Mouse (Mus musculus): ENCODE measurements around the gene Rer1. TPM values are rescaled to one million over a fixed set of nuclear protein-coding genes. Genes with fewer than 3 reads are reported as not detected.

The Rer1 gene
- total RNA-seq, 1 experiment from 2014 or later, result 115 TPM

- no peak for DNase-seq
These were observed 11.0 kb downstream of the Rer1 start for GRCm38 (mm10) chr4:155075137-155075536.

GRCm38 (mm10) chr4:155074418-155074817 is 11.8 kb downstream of the Rer1 start:
- DNase-seq, result no peak

GRCm38 (mm10) chr4:155070921-155071320 is 15.3 kb downstream of the Rer1 start:
- no peak for DNase-seq

- no peak for DNase-seq
These were observed 16.0 kb downstream of the Rer1 start for GRCm38 (mm10) chr4:155070199-155070598.

- DNase-seq, result no peak
These were observed 17.0 kb downstream of the Rer1 start for GRCm38 (mm10) chr4:155069191-155069590.

GRCm38 (mm10) chr4:155068357-155068972 is 17.7 kb downstream of the Rer1 start:
- no peak for DNase-seq

GRCm38 (mm10) chr4:155066834-155067522 is 19.2 kb downstream of the Rer1 start, which contains the start of gene Pex10:
Pex10 (plus strand) TSS chr4:155067016.
- peak; percentile 98 for DNase-seq

- peak; percentile 84 for DNase-seq
These were observed 20.0 kb downstream of the Rer1 start for GRCm38 (mm10) chr4:155065970-155066833.

GRCm38 (mm10) chr4:155064474-155064873 is 21.7 kb downstream of the Rer1 start:
- no peak for DNase-seq

- no peak for DNase-seq
These were observed 22.3 kb downstream of the Rer1 start for GRCm38 (mm10) chr4:155063895-155064294.

GRCm38 (mm10) chr4:155058325-155058724 is 27.9 kb downstream of the Rer1 start:
- no peak for DNase-seq

- DNase-seq, result no peak
These were observed 29.5 kb downstream of the Rer1 start, which contains the start of gene Plch2 for GRCm38 (mm10) chr4:155056724-155057123. Plch2 (minus strand) TSS chr4:155056784.

GRCm38 (mm10) chr4:155050116-155050515 is 36.1 kb downstream of the Rer1 start:
- no peak for DNase-seq

- no peak for DNase-seq
These were observed 39.5 kb downstream of the Rer1 start for GRCm38 (mm10) chr4:155046636-155047035.

GRCm38 (mm10) chr4:155043289-155043625 is 42.9 kb downstream of the Rer1 start:
- no peak for DNase-seq

- no peak for DNase-seq
These were observed 43.4 kb downstream of the Rer1 start for GRCm38 (mm10) chr4:155042606-155043288.

GRCm38 (mm10) chr4:155040696-155041095 is 45.5 kb downstream of the Rer1 start:
- no peak for DNase-seq

GRCm38 (mm10) chr4:155040197-155040596 is 46.0 kb downstream of the Rer1 start:
- no peak for DNase-seq

GRCm38 (mm10) chr4:155034787-155035186 is 51.4 kb downstream of the Rer1 start:
- DNase-seq, result no peak

GRCm38 (mm10) chr4:155034202-155034601 is 52.0 kb downstream of the Rer1 start:
- DNase-seq, result no peak

GRCm38 (mm10) chr4:155033115-155033514 is 53.1 kb downstream of the Rer1 start:
- no peak for DNase-seq
